Comparison of ENCODE assay signal across 19 mouse cellular contexts in the genomic region with DNA sequence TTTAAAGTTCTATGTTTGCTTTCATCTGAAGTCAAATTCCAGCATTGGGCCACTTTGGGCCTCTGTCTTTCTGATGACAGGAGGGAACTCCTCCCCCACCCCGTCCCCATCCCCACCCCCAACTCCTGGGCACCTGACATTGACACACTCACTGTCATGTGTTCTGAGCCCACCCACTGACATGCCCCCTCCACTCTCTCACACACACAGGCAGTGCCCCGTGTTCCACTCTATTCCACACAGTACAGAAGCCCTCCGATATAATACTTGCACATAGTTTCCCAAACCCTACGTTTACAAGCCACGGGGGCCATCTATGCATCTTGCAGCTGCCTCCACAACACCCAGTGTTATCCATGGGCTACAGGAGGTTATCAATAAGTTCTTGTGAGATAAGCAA. TPM values are rescaled to one million over a fixed set of nuclear protein-coding genes. Genes with fewer than 3 reads are reported as not detected.
DNase-seq lines count a peak whose midpoint lies in the region; ATAC-seq and TF ChIP-seq lines count a peak whose summit lies in the region.
"Had no signal": no experiment of that assay in that cellular context is flagged by ENCODE, and none has a peak within 500 bp of the region (broad histone marks: within the 10 kb centered on the region; RNA-seq: fewer than 3 reads in every experiment).

No protein-coding gene starts in this region.

- H3K9ac ChIP-seq in liver, embryonic 11.5 days (ENCODE audit: low read depth, low read length), result no peak overlapping the region
- no peak overlapping the region for H3K9ac ChIP-seq in neural tube, embryonic 13.5 days
- H3K9ac ChIP-seq in neural tube, embryonic 15.5 days (replicated peaks), result no peak overlapping the region
- H3K9ac ChIP-seq in liver, embryonic 13.5 days, result no peak overlapping the region
- no peak overlapping the region for H3K9ac ChIP-seq in stomach, postnatal 0 days (ENCODE audit: low read length)
- H3K9ac ChIP-seq: embryonic facial prominence, embryonic 15.5 days; limb, embryonic 12.5 days had no signal

- peak overlapping the region; percentile 9; the same call in 1 of the 2 replicates for H3K4me2 ChIP-seq in liver, embryonic 11.5 days
- H3K4me2 ChIP-seq in neural tube, embryonic 13.5 days, result no peak overlapping the region
- no peak overlapping the region for H3K4me2 ChIP-seq in neural tube, embryonic 15.5 days
- no peak overlapping the region for H3K4me2 ChIP-seq in liver, embryonic 13.5 days
- no peak overlapping the region for H3K4me2 ChIP-seq in stomach, postnatal 0 days (replicated peaks; ENCODE audit: low read depth)
- H3K4me2 ChIP-seq: embryonic facial prominence, embryonic 15.5 days; limb, embryonic 12.5 days had no signal

- no peaks in the 10 kb centered on the region for H3K36me3 ChIP-seq in liver, embryonic 11.5 days (ENCODE audit: control insufficient read depth, insufficient read depth, low read length)
- H3K36me3 ChIP-seq in neural tube, embryonic 13.5 days, result no peaks in the 10 kb centered on the region
- no peaks in the 10 kb centered on the region for H3K36me3 ChIP-seq in neural tube, embryonic 15.5 days
- no peaks in the 10 kb centered on the region for H3K36me3 ChIP-seq in liver, embryonic 13.5 days
- H3K36me3 ChIP-seq in stomach, postnatal 0 days (ENCODE audit: control insufficient read depth, insufficient read depth, low read length), result no peaks in the 10 kb centered on the region
- H3K36me3 ChIP-seq: embryonic facial prominence, embryonic 15.5 days had no signal

- no peaks in the 10 kb centered on the region for H3K27me3 ChIP-seq in liver, embryonic 11.5 days (replicated peaks; ENCODE audit: control insufficient read depth, insufficient read depth, low read length)
- H3K27me3 ChIP-seq in neural tube, embryonic 13.5 days, result no peaks in the 10 kb centered on the region
- H3K27me3 ChIP-seq in neural tube, embryonic 15.5 days (replicated peaks), result no peaks in the 10 kb centered on the region
- no peaks in the 10 kb centered on the region for H3K27me3 ChIP-seq in liver, embryonic 13.5 days
- H3K27me3 ChIP-seq in stomach, postnatal 0 days (ENCODE audit: control insufficient read depth, insufficient read depth, low read length), result no peaks in the 10 kb centered on the region
- H3K27me3 ChIP-seq: embryonic facial prominence, embryonic 15.5 days; limb, embryonic 12.5 days had no signal

- H3K9me3 ChIP-seq in liver, embryonic 11.5 days (ENCODE audit: control insufficient read depth, low read length), result no peaks in the 10 kb centered on the region
- H3K9me3 ChIP-seq in neural tube, embryonic 13.5 days, result no peaks in the 10 kb centered on the region
- no peaks in the 10 kb centered on the region for H3K9me3 ChIP-seq in neural tube, embryonic 15.5 days (replicated peaks)
- no peaks in the 10 kb centered on the region for H3K9me3 ChIP-seq in liver, embryonic 13.5 days (replicated peaks)
- H3K9me3 ChIP-seq in stomach, postnatal 0 days (ENCODE audit: control insufficient read depth, low read length), result no peaks in the 10 kb centered on the region
- H3K9me3 ChIP-seq: embryonic facial prominence, embryonic 15.5 days; limb, embryonic 12.5 days had no signal

- no peak for TF ChIP-seq EP300 in stomach, postnatal 0 days (optimal IDR thresholded peaks at IDR 0.05)

- H3K27ac ChIP-seq in liver, embryonic 11.5 days (ENCODE audit: low read depth, low read length), result no peak overlapping the region
- no peak overlapping the region for H3K27ac ChIP-seq in neural tube, embryonic 13.5 days (replicated peaks)
- H3K27ac ChIP-seq in neural tube, embryonic 15.5 days (replicated peaks), result no peak overlapping the region
- no peak overlapping the region for H3K27ac ChIP-seq in liver, embryonic 13.5 days
- no peak overlapping the region for H3K27ac ChIP-seq in stomach, postnatal 0 days (replicated peaks)
- H3K27ac ChIP-seq: embryonic facial prominence, embryonic 15.5 days; limb, embryonic 12.5 days had no signal

- WGBS in liver, embryonic 11.5 days, result 66% methylated on average over 5 of the region's 5 CpGs
- 82% methylated on average over 5 of the region's 5 CpGs for WGBS in neural tube, embryonic 13.5 days
- WGBS in neural tube, embryonic 15.5 days, result 71% methylated on average over 5 of the region's 5 CpGs
- WGBS in liver, embryonic 13.5 days (ENCODE audit: insufficient replicate concordance), result 36% methylated on average over 5 of the region's 5 CpGs
- 69% methylated on average over 5 of the region's 5 CpGs for WGBS in stomach, postnatal 0 days

- DNase-seq in liver, embryonic 11.5 days (ENCODE audit: low spot score), result no peak
- DNase-seq in liver, result no peak
- no peak for DNase-seq in liver, embryonic 13.5 days
- no peak for DNase-seq in kidney, postnatal 25 days
- no peak for DNase-seq in stomach, postnatal 0 days (ENCODE audit: low spot score)
- DNase-seq: adrenal gland, postnatal 36 days; cerebellum, adult 2 months; gastrocnemius, postnatal 10 days; heart, postnatal 10 days; kidney, adult 18-20 months; kidney, postnatal 36 days; layer of hippocampus, adult 9-11 months; spleen, adult 18-20 months; thymus, adult 2 months had no signal

- H3K4me3 ChIP-seq in liver, embryonic 11.5 days (ENCODE audit: low read depth, low read length), result no peak overlapping the region
- H3K4me3 ChIP-seq in neural tube, embryonic 13.5 days, result no peak overlapping the region
- H3K4me3 ChIP-seq in neural tube, embryonic 15.5 days (replicated peaks), result no peak overlapping the region
- H3K4me3 ChIP-seq in liver, embryonic 13.5 days (replicated peaks), result no peak overlapping the region
- H3K4me3 ChIP-seq in stomach, postnatal 0 days (ENCODE audit: low read depth, low read length), result no peak overlapping the region
- H3K4me3 ChIP-seq: embryonic facial prominence, embryonic 15.5 days; limb, embryonic 12.5 days; myocyte had no signal

- ATAC-seq in liver, embryonic 11.5 days (replicated peaks; ENCODE audit: low FRiP score), result peak; percentile 59
- ATAC-seq in neural tube, embryonic 13.5 days (ENCODE audit: low read depth), result peak; percentile 56; the same call in 1 of the 2 replicates
- no peak for ATAC-seq in neural tube, embryonic 15.5 days (ENCODE audit: low FRiP score)
- ATAC-seq in liver, embryonic 13.5 days (ENCODE audit: low read depth), result peak; percentile 46; the same call in 1 of the 2 replicates
- ATAC-seq in stomach, postnatal 0 days (ENCODE audit: low FRiP score, low TSS enrichment), result no peak

- TF ChIP-seq CTCF in stomach, postnatal 0 days (IDR thresholded peaks at IDR 0.05; ENCODE audit: low read depth), result no peak

- H3K4me1 ChIP-seq in liver, embryonic 11.5 days (replicated peaks; ENCODE audit: control insufficient read depth, insufficient read depth, low read length), result peaks cover 33% of the 10 kb centered on the region
- H3K4me1 ChIP-seq in neural tube, embryonic 13.5 days (replicated peaks), result peaks cover 59% of the 10 kb centered on the region
- peaks cover 34% of the 10 kb centered on the region for H3K4me1 ChIP-seq in neural tube, embryonic 15.5 days
- H3K4me1 ChIP-seq in liver, embryonic 13.5 days (replicated peaks), result peaks cover 45% of the 10 kb centered on the region
- no peaks in the 10 kb centered on the region for H3K4me1 ChIP-seq in stomach, postnatal 0 days (replicated peaks; ENCODE audit: control insufficient read depth, insufficient read depth)

RNA-seq across cellular contexts. Expression of a gene that starts 42.1 kb away (rescaled TPM):
- polyA plus RNA-seq in liver, embryonic 11.5 days (2014; fragmentation: Nextera tagmentation; extraction: Ambion mirVana), result 16.6 and 24.7 TPM in 2 replicates
- 199 and 206 TPM in 2 replicates for polyA plus RNA-seq in neural tube, embryonic 13.5 days (2015; fragmentation: Nextera tagmentation; extraction: Ambion mirVana)
- polyA plus RNA-seq in neural tube, embryonic 15.5 days (2015; fragmentation: Nextera tagmentation; extraction: Ambion mirVana), result 164 and 222 TPM in 2 replicates
- 3.4 and 3.9 TPM in 2 replicates for polyA plus RNA-seq in liver, embryonic 13.5 days (2015; fragmentation: Nextera tagmentation; extraction: Ambion mirVana)
- polyA plus RNA-seq in stomach, postnatal 0 days (2015; fragmentation: Nextera tagmentation; extraction: Ambion mirVana), result 5.8 and 6.6 TPM in 2 replicates
- polyA plus RNA-seq: myocyte had no signal

Comparison
In these comparisons a context has a peak if more than half of its experiments do, and no peak if none do; other contexts are left out.
1. ATAC-seq: peak in liver, embryonic 11.5 days (single experiment), neural tube, embryonic 13.5 days (single experiment) and liver, embryonic 13.5 days (single experiment); none in neural tube, embryonic 15.5 days (single experiment) and stomach, postnatal 0 days (single experiment).